Comparison of ENCODE assay signal across 26 mouse cellular contexts in the genomic region with DNA sequence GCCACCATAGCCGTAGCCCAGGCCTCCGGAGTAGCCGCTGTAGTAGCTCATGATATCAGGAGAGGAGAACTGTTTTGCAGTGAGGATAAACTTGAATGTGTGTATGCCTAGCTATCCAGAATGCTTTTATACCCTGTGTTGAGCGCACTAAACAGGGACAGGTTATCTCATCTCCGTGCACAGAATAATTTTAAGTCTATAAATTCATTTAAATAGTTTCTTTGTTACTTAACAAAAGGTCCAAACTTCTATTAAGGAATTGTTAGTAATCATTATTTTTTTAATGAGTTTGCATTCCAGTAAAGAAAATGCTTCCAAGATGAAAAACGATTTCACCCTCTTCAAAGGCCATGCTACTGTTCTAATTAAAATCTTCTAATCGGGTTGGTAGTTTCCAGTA. TPM values are rescaled to one million over a fixed set of nuclear protein-coding genes. Genes with fewer than 3 reads are reported as not detected.
DNase-seq lines count a peak whose midpoint lies in the region; ATAC-seq lines count a peak whose summit lies in the region.
"Had no signal": no experiment of that assay in that cellular context is flagged by ENCODE, and none has a peak within 500 bp of the region (broad histone marks: within the 10 kb centered on the region; RNA-seq: fewer than 3 reads in every experiment).

A gene (minus strand): TSS at position 101 of the 400 bp plus-strand sequence.

- H3K9me3 ChIP-seq in forebrain, embryonic 11.5 days (ENCODE audit: control insufficient read depth, low read length) = no peaks in the 10 kb centered on the region
- H3K9me3 ChIP-seq in forebrain, embryonic 16.5 days (ENCODE audit: control insufficient read depth, low read length) = no peaks in the 10 kb centered on the region
- H3K9me3 ChIP-seq in forebrain, embryonic 13.5 days (replicated peaks) = no peaks in the 10 kb centered on the region
- H3K9me3 ChIP-seq in forebrain, embryonic 10.5 days = peaks cover 5% of the 10 kb centered on the region; the same call in 1 of the 2 replicates
- no peaks in the 10 kb centered on the region for H3K9me3 ChIP-seq in forebrain, embryonic 14.5 days (replicated peaks; ENCODE audit: control insufficient read depth, low read length)
- H3K9me3 ChIP-seq in heart, embryonic 11.5 days (replicated peaks; ENCODE audit: control insufficient read depth, low read length) = peaks cover 4% of the 10 kb centered on the region; the same call in 1 of the 2 replicates
- H3K9me3 ChIP-seq: embryonic facial prominence, embryonic 13.5 days; embryonic facial prominence, embryonic 15.5 days had no signal

- no peak for DNase-seq in forebrain, embryonic 11.5 days (ENCODE audit: low spot score)
- DNase-seq in forebrain, embryonic 10.5 days (ENCODE audit: extremely low spot score, low spot score) = no peak
- DNase-seq in Muller cell, postnatal 12 days (ENCODE audit: inconsistent ontology term) = peak; percentile 85
- peak; percentile 32 for DNase-seq in forebrain, embryonic 14.5 days (ENCODE audit: low spot score)
- DNase-seq in ovary, adult 18-20 months (ENCODE audit: low spot score) = no peak
- DNase-seq: adrenal gland, adult 8-10 months; adrenal gland, postnatal 14 days; adrenal gland, postnatal 36 days; B cell, adult 2 months; cerebellum, adult 11 months; cerebellum, adult 18-20 months; cerebellum, adult 8-10 months; cerebellum, adult 9-11 months; cerebellum, postnatal 14 days; cerebellum, postnatal 36 days; embryo, embryonic 11 days had no signal

- H3K4me1 ChIP-seq in forebrain, embryonic 11.5 days (replicated peaks; ENCODE audit: control insufficient read depth, insufficient read depth, low read length) = no peaks in the 10 kb centered on the region
- no peaks in the 10 kb centered on the region for H3K4me1 ChIP-seq in forebrain, embryonic 16.5 days (replicated peaks; ENCODE audit: control insufficient read depth, insufficient read depth, low read length)
- no peaks in the 10 kb centered on the region for H3K4me1 ChIP-seq in forebrain, embryonic 13.5 days
- no peaks in the 10 kb centered on the region for H3K4me1 ChIP-seq in forebrain, embryonic 10.5 days
- no peaks in the 10 kb centered on the region for H3K4me1 ChIP-seq in forebrain, embryonic 14.5 days (ENCODE audit: control insufficient read depth, insufficient read depth, low read length)
- no peaks in the 10 kb centered on the region for H3K4me1 ChIP-seq in heart, embryonic 11.5 days (ENCODE audit: control insufficient read depth, insufficient read depth, low read length)
- H3K4me1 ChIP-seq: embryonic facial prominence, embryonic 13.5 days; embryonic facial prominence, embryonic 15.5 days had no signal

- no peak within 1 kb of the TSS for H3K4me2 ChIP-seq in forebrain, embryonic 11.5 days (ENCODE audit: low read depth, low read length, severe bottlenecking)
- H3K4me2 ChIP-seq in forebrain, embryonic 16.5 days (ENCODE audit: low read length) = no peak within 1 kb of the TSS
- H3K4me2 ChIP-seq in forebrain, embryonic 13.5 days = no peak within 1 kb of the TSS
- no peak within 1 kb of the TSS for H3K4me2 ChIP-seq in forebrain, embryonic 14.5 days (ENCODE audit: low read length)
- H3K4me2 ChIP-seq in heart, embryonic 11.5 days = no peak within 1 kb of the TSS
- H3K4me2 ChIP-seq: embryonic facial prominence, embryonic 13.5 days; embryonic facial prominence, embryonic 15.5 days had no signal

- no peaks in the 10 kb centered on the region for H3K27me3 ChIP-seq in forebrain, embryonic 11.5 days (ENCODE audit: control insufficient read depth, insufficient read depth, low read length)
- H3K27me3 ChIP-seq in forebrain, embryonic 16.5 days (replicated peaks; ENCODE audit: control insufficient read depth, insufficient read depth, low read length) = no peaks in the 10 kb centered on the region
- H3K27me3 ChIP-seq in forebrain, embryonic 13.5 days = no peaks in the 10 kb centered on the region
- no peaks in the 10 kb centered on the region for H3K27me3 ChIP-seq in forebrain, embryonic 10.5 days (ENCODE audit: poor library complexity, severe bottlenecking)
- H3K27me3 ChIP-seq in forebrain, embryonic 14.5 days (replicated peaks; ENCODE audit: control insufficient read depth, insufficient read depth, low read length) = no peaks in the 10 kb centered on the region
- no peaks in the 10 kb centered on the region for H3K27me3 ChIP-seq in heart, embryonic 11.5 days (ENCODE audit: control insufficient read depth, insufficient read depth, low read length)
- H3K27me3 ChIP-seq: embryonic facial prominence, embryonic 13.5 days; embryonic facial prominence, embryonic 15.5 days; Patski had no signal

- ATAC-seq in forebrain, embryonic 11.5 days (replicated peaks; ENCODE audit: low FRiP score) = 0 out of 2 replicates have a peak, but pooled peaks have one; percentile 24
- no peak for ATAC-seq in forebrain, embryonic 16.5 days
- ATAC-seq in forebrain, embryonic 13.5 days = peak; percentile 33; the same call in 1 of the 2 replicates
- ATAC-seq in forebrain, embryonic 14.5 days = peak; percentile 50; the same call in 1 of the 2 replicates
- no peak for ATAC-seq in heart, embryonic 11.5 days (replicated peaks; ENCODE audit: insufficient number of reproducible peaks, low FRiP score, low TSS enrichment)
- ATAC-seq: activated CD4-positive, CD25-positive, alpha-beta regulatory T cell, adult 4 months; Patski had no signal

- H3K9ac ChIP-seq in forebrain, embryonic 11.5 days (ENCODE audit: low read length) = no peak within 1 kb of the TSS
- H3K9ac ChIP-seq in forebrain, embryonic 16.5 days (replicated peaks; ENCODE audit: low read depth, low read length) = no peak within 1 kb of the TSS
- H3K9ac ChIP-seq in forebrain, embryonic 13.5 days = no peak within 1 kb of the TSS
- H3K9ac ChIP-seq in forebrain, embryonic 14.5 days (ENCODE audit: low read length) = no peak within 1 kb of the TSS
- no peak within 1 kb of the TSS for H3K9ac ChIP-seq in heart, embryonic 11.5 days (ENCODE audit: low read depth, low read length)
- H3K9ac ChIP-seq: embryonic facial prominence, embryonic 13.5 days; embryonic facial prominence, embryonic 15.5 days had no signal

- no peak within 1 kb of the TSS for H3K4me3 ChIP-seq in forebrain, embryonic 11.5 days (ENCODE audit: low read depth, low read length)
- H3K4me3 ChIP-seq in forebrain, embryonic 16.5 days (replicated peaks; ENCODE audit: low read length) = no peak within 1 kb of the TSS
- no peak within 1 kb of the TSS for H3K4me3 ChIP-seq in forebrain, embryonic 13.5 days
- H3K4me3 ChIP-seq in forebrain, embryonic 10.5 days = no peak within 1 kb of the TSS
- H3K4me3 ChIP-seq in forebrain, embryonic 14.5 days (ENCODE audit: low read depth, low read length) = no peak within 1 kb of the TSS
- H3K4me3 ChIP-seq in heart, embryonic 11.5 days (ENCODE audit: low read depth, low read length) = no peak within 1 kb of the TSS
- H3K4me3 ChIP-seq: embryonic facial prominence, embryonic 13.5 days; embryonic facial prominence, embryonic 15.5 days; erythroblast, embryonic 14.5 days had no signal

- WGBS in forebrain, embryonic 11.5 days = 80% methylated on average over 7 of the region's 7 CpGs
- whole genome bisulfite sequencing in forebrain, embryonic 16.5 days = 53% methylated on average over 7 of the region's 7 CpGs
- 66% methylated on average over 7 of the region's 7 CpGs for WGBS in forebrain, embryonic 13.5 days
- WGBS in forebrain, embryonic 10.5 days = 90% methylated on average over 7 of the region's 7 CpGs
- 48% methylated on average over 7 of the region's 7 CpGs for WGBS in forebrain, embryonic 14.5 days
- WGBS in heart, embryonic 11.5 days (ENCODE audit: insufficient replicate concordance) = 85% methylated on average over 7 of the region's 7 CpGs

- H3K27ac ChIP-seq in forebrain, embryonic 11.5 days (ENCODE audit: low read depth, low read length) = no peak within 1 kb of the TSS
- no peak within 1 kb of the TSS for H3K27ac ChIP-seq in forebrain, embryonic 16.5 days (ENCODE audit: low read length)
- no peak within 1 kb of the TSS for H3K27ac ChIP-seq in forebrain, embryonic 13.5 days
- H3K27ac ChIP-seq in forebrain, embryonic 10.5 days = no peak within 1 kb of the TSS
- H3K27ac ChIP-seq in forebrain, embryonic 14.5 days (ENCODE audit: low read depth, low read length) = no peak within 1 kb of the TSS
- no peak within 1 kb of the TSS for H3K27ac ChIP-seq in heart, embryonic 11.5 days (ENCODE audit: low read depth, low read length)
- H3K27ac ChIP-seq: embryonic facial prominence, embryonic 13.5 days; embryonic facial prominence, embryonic 15.5 days had no signal

- H3K36me3 ChIP-seq in forebrain, embryonic 11.5 days (ENCODE audit: control insufficient read depth, insufficient read depth, low read length) = no peaks in the 10 kb centered on the region
- no peaks in the 10 kb centered on the region for H3K36me3 ChIP-seq in forebrain, embryonic 16.5 days (ENCODE audit: control insufficient read depth, insufficient read depth)
- H3K36me3 ChIP-seq in forebrain, embryonic 13.5 days (ENCODE audit: poor library complexity, severe bottlenecking) = no peaks in the 10 kb centered on the region
- no peaks in the 10 kb centered on the region for H3K36me3 ChIP-seq in forebrain, embryonic 10.5 days (replicated peaks)
- no peaks in the 10 kb centered on the region for H3K36me3 ChIP-seq in forebrain, embryonic 14.5 days (ENCODE audit: control insufficient read depth, insufficient read depth, low read length)
- H3K36me3 ChIP-seq in heart, embryonic 11.5 days (ENCODE audit: control insufficient read depth, insufficient read depth, low read length) = no peaks in the 10 kb centered on the region
- H3K36me3 ChIP-seq: embryonic facial prominence, embryonic 13.5 days; embryonic facial prominence, embryonic 15.5 days had no signal

RNA-seq across cellular contexts. Expression of the gene that starts here (rescaled TPM):
- polyA plus RNA-seq in forebrain, embryonic 11.5 days (2014; fragmentation: Nextera tagmentation; extraction: Ambion mirVana) = not detected in 2 replicates
- polyA plus RNA-seq in forebrain, embryonic 16.5 days (2015; fragmentation: Nextera tagmentation; extraction: Ambion mirVana) = not detected in 2 replicates
- polyA plus RNA-seq in forebrain, embryonic 13.5 days (2015; fragmentation: Nextera tagmentation; extraction: Ambion mirVana) = not detected in 2 replicates
- not detected in 2 replicates for polyA plus RNA-seq in forebrain, embryonic 10.5 days (2016; fragmentation: Nextera tagmentation; extraction: Ambion mirVana)
- not detected in 2 replicates for polyA plus RNA-seq in forebrain, embryonic 14.5 days (2014; fragmentation: Nextera tagmentation; extraction: Ambion mirVana)
- not detected in 2 replicates for polyA plus RNA-seq in heart, embryonic 11.5 days (2014; fragmentation: Nextera tagmentation; extraction: Ambion mirVana)
- polyA plus RNA-seq: activated CD4-positive, CD25-positive, alpha-beta regulatory T cell, adult 4 months; embryonic facial prominence, embryonic 11.5 days; embryonic facial prominence, embryonic 13.5 days; erythroblast, embryonic 14.5 days; frontal cortex, adult 2 months; Patski had no signal

Comparison
In these comparisons a context has a peak if more than half of its experiments do, and no peak if none do; other contexts are left out.
1. Peak in ATAC-seq in forebrain, embryonic 11.5 days; RNA of the gene not detected or under 1 TPM.
2. Peak in ATAC-seq in forebrain, embryonic 13.5 days; RNA of the gene not detected or under 1 TPM.
3. Peak in DNase-seq and ATAC-seq in forebrain, embryonic 14.5 days; RNA of the gene not detected or under 1 TPM.